Mouse (Mus musculus) adrenal gland, postnatal 0 days (tissue): Measurements from ENCODE around the gene Eif2b5. TPM values are rescaled to one million over a fixed set of nuclear protein-coding genes. Genes with fewer than 3 reads are reported as not detected.

Experiments used
- polyA plus RNA-seq: library from polyadenylated mRNA; unstranded; fragments of >200 nt; fragmentation: Nextera tagmentation; extraction: Ambion mirVana; gene quantifications from 2 replicates; pipeline ENCODE4 v1.2.1, GENCODE M21; 2015

Gene Eif2b5
- polyA plus RNA-seq: 60.8 and 62.9 TPM in 2 replicates

GRCm38 (mm10) chr16:20498677-20499475 lies at the start of gene Eif2b5:
Gene Eif2b5, plus strand, starts transcription at chr16:20498817.

GRCm38 (mm10) chr16:20516726-20517201 lies 18.1 kb downstream of the Eif2b5 start, which contains the start of gene Dvl3:
Gene Dvl3, plus strand, starts transcription at chr16:20516982.

GRCm38 (mm10) chr16:20535296-20536080 lies 36.9 kb downstream of the Eif2b5 start, which contains the start of gene Ap2m1:
Gene Ap2m1, plus strand, starts transcription at chr16:20535478.

GRCm38 (mm10) chr16:20548096-20548948 lies 49.7 kb downstream of the Eif2b5 start, which contains the start of gene Abcf3:
Gene Abcf3, plus strand, starts transcription at chr16:20548577.

Other genes with a start within 250 kb of the Eif2b5 start
- 69.3 and 116 TPM in 2 replicates for gene Parl, start 196.4 kb upstream of the Eif2b5 start, polyA plus RNA-seq
- gene Cyp2ab1, start 173.4 kb upstream of the Eif2b5 start, polyA plus RNA-seq: 0.08 TPM in 1 of 2 replicates, not detected in the other
- 32.8 and 40.6 TPM in 2 replicates for gene Abcc5, start 72.4 kb upstream of the Eif2b5 start, polyA plus RNA-seq
- gene Dvl3, start 18.2 kb downstream of the Eif2b5 start, polyA plus RNA-seq: 14.3 and 18.0 TPM in 2 replicates
- 460 and 512 TPM in 2 replicates for gene Ap2m1, start 36.7 kb downstream of the Eif2b5 start, polyA plus RNA-seq
- gene Abcf3, start 49.8 kb downstream of the Eif2b5 start, polyA plus RNA-seq: 41.1 and 47.2 TPM in 2 replicates
- 5.4 and 9.7 TPM in 2 replicates for gene Vwa5b2, start 90.7 kb downstream of the Eif2b5 start, polyA plus RNA-seq
- gene Eef1akmt4, start 112.8 kb downstream of the Eif2b5 start, polyA plus RNA-seq: 11.8 and 16.2 TPM in 2 replicates
- gene Gm49333, start 112.8 kb downstream of the Eif2b5 start, polyA plus RNA-seq: not detected in 2 replicates
- gene Alg3, start 112.9 kb downstream of the Eif2b5 start, polyA plus RNA-seq: 17.8 and 26.2 TPM in 2 replicates
- gene Camk2n2, start 122.5 kb downstream of the Eif2b5 start, polyA plus RNA-seq: 3.7 and 7.8 TPM in 2 replicates
- 2.9 and 3.8 TPM in 2 replicates for gene Ece2, start 131.0 kb downstream of the Eif2b5 start, polyA plus RNA-seq
- gene Psmd2, start 152.8 kb downstream of the Eif2b5 start, polyA plus RNA-seq: 156 and 204 TPM in 2 replicates
- gene Eif4g1, start 169.5 kb downstream of the Eif2b5 start, polyA plus RNA-seq: 73.9 and 94.5 TPM in 2 replicates
- gene Fam131a, start 194.4 kb downstream of the Eif2b5 start, polyA plus RNA-seq: 10.6 and 14.7 TPM in 2 replicates
- 137 and 171 TPM in 2 replicates for gene Polr2h, start 218.8 kb downstream of the Eif2b5 start, polyA plus RNA-seq
- gene Clcn2, start 218.9 kb downstream of the Eif2b5 start, polyA plus RNA-seq: 13.3 and 27.2 TPM in 2 replicates
- gene Chrd, start 234.3 kb downstream of the Eif2b5 start, polyA plus RNA-seq: 5.3 and 9.5 TPM in 2 replicates
- 1.5 and 2.5 TPM in 2 replicates for gene Thpo, start 235.7 kb downstream of the Eif2b5 start, polyA plus RNA-seq